Mouse (Mus musculus): Measurements from ENCODE around the gene H3f3b. TPM values are rescaled to one million over a fixed set of nuclear protein-coding genes. Genes with fewer than 3 reads are reported as not detected.

H3f3b gene
- total RNA-seq, 2 experiments from 2014 or later: 184 to 193 TPM

- DNase-seq: no peak
- intact Hi-C loops (cut with DNase I): no loop called here
Measured at GRCm38 (mm10) chr11:116053510-116054229, 25.9 kb upstream of the H3f3b start.

- DNase-seq: no peak
- intact Hi-C loops (cut with DNase I): no loop called here
Measured at GRCm38 (mm10) chr11:116050196-116050595, 22.4 kb upstream of the H3f3b start.

GRCm38 (mm10) chr11:116049610-116050009 is 21.8 kb upstream of the H3f3b start:
- no peak for DNase-seq
- intact Hi-C loops (cut with DNase I): no loop called here

GRCm38 (mm10) chr11:116045173-116045572 is 17.4 kb upstream of the H3f3b start:
- intact Hi-C loops (cut with DNase I): no loop called here
- no peak for DNase-seq

- DNase-seq: no peak
- intact Hi-C loops (cut with DNase I): loop anchor here (5.0 kb wide), 1 partner anchor 39 kb away; no protein-coding TSS in a partner anchor
Measured at GRCm38 (mm10) chr11:116043286-116043685, 15.5 kb upstream of the H3f3b start.

GRCm38 (mm10) chr11:116042372-116043138 is 14.8 kb upstream of the H3f3b start:
- DNase-seq: no peak
- intact Hi-C loops (cut with DNase I): loop anchor here (5.0 kb wide), 1 partner anchor 40 kb away; no protein-coding TSS in a partner anchor

- intact Hi-C loops (cut with DNase I): loop anchor here (5.0 kb wide), 1 partner anchor 40 kb away; no protein-coding TSS in a partner anchor
- no peak for DNase-seq
Measured at GRCm38 (mm10) chr11:116041833-116042232, 14.1 kb upstream of the H3f3b start.

GRCm38 (mm10) chr11:116040593-116040992 is 12.8 kb upstream of the H3f3b start:
- DNase-seq: peak in 1 of 2 experiments; percentile 45
- intact Hi-C loops (cut with DNase I): loop anchor here (5.0 kb wide), 1 partner anchor 42 kb away; no protein-coding TSS in a partner anchor

- no peak for DNase-seq
- intact Hi-C loops (cut with DNase I): loop anchor here (5.0 kb wide), 1 partner anchor 34 kb away; no protein-coding TSS in a partner anchor
Measured at GRCm38 (mm10) chr11:116037826-116038225, 10.1 kb upstream of the H3f3b start.

- DNase-seq: no peak
- intact Hi-C loops (cut with DNase I): loop anchor here (5.0 kb wide), 1 partner anchor 36 kb away; no protein-coding TSS in a partner anchor
Measured at GRCm38 (mm10) chr11:116036671-116037070, 8.9 kb upstream of the H3f3b start.

GRCm38 (mm10) chr11:116034584-116034983 is 6.8 kb upstream of the H3f3b start:
- DNase-seq: no peak
- intact Hi-C loops (cut with DNase I): no loop called here

- peak; percentile 28 to 45 for DNase-seq
- intact Hi-C loops (cut with DNase I): loop anchor here (2.0 kb wide), 1 partner anchor 100 kb away; the partner anchor contains the start of gene Trim65
Measured at GRCm38 (mm10) chr11:116030898-116031845, 3.4 kb upstream of the H3f3b start.

- intact Hi-C loops (cut with DNase I): loop anchor here (2.0 kb wide), 1 partner anchor 101 kb away; the partner anchor contains the start of gene Trim65
Measured at GRCm38 (mm10) chr11:116030088-116030897, 2.5 kb upstream of the H3f3b start, which contains the start of gene Unk. Gene Unk (plus strand): TSS chr11:116030322.

GRCm38 (mm10) chr11:116029086-116029865 is 1.5 kb upstream of the H3f3b start:
- intact Hi-C loops (cut with DNase I): no loop called here
- DNase-seq: no peak

More at GRCm38 (mm10) chr11:116030088-116030897, 2.5 kb upstream of the H3f3b start, which contains the start of gene Unk:
- peak; percentile 93 to 97 for DNase-seq

- intact Hi-C loops (cut with DNase I): no loop called here
- no peak for DNase-seq
Measured at GRCm38 (mm10) chr11:116028177-116028865, 559 bp upstream of the H3f3b start.

- no peak for DNase-seq
- intact Hi-C loops (cut with DNase I): no loop called here
Measured at GRCm38 (mm10) chr11:116025056-116025845, 2.5 kb downstream of the H3f3b start.

GRCm38 (mm10) chr11:116024356-116024808 is 3.4 kb downstream of the H3f3b start:
- intact Hi-C loops (cut with DNase I): no loop called here
- peak; percentile 92 to 95 for DNase-seq
